Mouse (Mus musculus) liver, adult 2 months (tissue): Measurements from ENCODE around the gene Olfr434.

Experiments
- CTCF ChIP-seq: fragments of 200-500 bp; IDR thresholded peaks from 2 replicates; pipeline ENCODE4 v1.5.1; 2011; ENCODE audit warnings: low read depth, low read length, control low read depth
- POLR2A ChIP-seq: fragments of 200-500 bp; IDR thresholded peaks from 2 replicates; pipeline ENCODE4 v1.6.1; 2011; ENCODE audit warnings: low read length, control low read depth; ENCODE audit not compliant: insufficient read depth; ENCODE audit errors: extremely low read depth

DNA sequence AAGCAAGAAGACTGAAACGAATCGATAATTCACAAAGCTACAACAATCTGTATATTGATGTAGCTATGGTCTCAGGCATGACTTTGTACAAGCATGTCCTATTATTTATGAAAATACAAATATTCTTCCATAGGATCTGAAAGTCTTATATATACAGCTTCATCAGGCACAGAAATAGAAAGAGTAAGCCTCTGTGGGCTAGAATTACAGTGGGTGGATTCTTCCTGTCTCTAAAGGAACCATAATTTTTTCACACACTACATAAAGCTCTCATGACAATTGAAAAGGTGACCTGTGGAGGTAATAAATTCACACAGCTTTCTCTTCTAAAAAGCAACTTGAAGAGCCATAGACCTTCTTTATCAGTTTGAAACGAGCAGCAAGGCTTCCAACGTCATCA, 41.0 kb upstream of the Olfr434 start, which contains the start of gene Olfr13:
- no peak for TF ChIP-seq CTCF
- TF ChIP-seq POLR2A = no peak
